Mouse (Mus musculus) lung, postnatal 25 days (tissue): ENCODE measurements around the gene Dhx16.
"Not testable (repeated sequence)": the region's sequence is repeated elsewhere in the genome, so short reads cannot be mapped to it uniquely, and the experiment has no call there.

Experiments
- DNase-seq: peaks from one replicate; pipeline ENCODE4 v3.0.0; 2022; ENCODE audit warnings: low spot score

The Dhx16 gene

GRCm38 (mm10) chr17:35879245-35880057, at the start of gene Dhx16:
Dhx16 (plus strand) TSS chr17:35879819.
- DNase-seq = peak; percentile 96

GRCm38 (mm10) chr17:35832400-35833238, 47.0 kb upstream of the Dhx16 start:
- DNase-seq = no peak

- DNase-seq = no peak
Observed at GRCm38 (mm10) chr17:35833239-35833751, 46.3 kb upstream of the Dhx16 start.

- no peak for DNase-seq
Observed at GRCm38 (mm10) chr17:35833894-35834293, 45.7 kb upstream of the Dhx16 start.

- no peak for DNase-seq
Observed at GRCm38 (mm10) chr17:35834696-35835422, 44.8 kb upstream of the Dhx16 start.

GRCm38 (mm10) chr17:35835424-35836140, 44.0 kb upstream of the Dhx16 start:
- no peak for DNase-seq

GRCm38 (mm10) chr17:35836178-35836965, 43.2 kb upstream of the Dhx16 start:
- DNase-seq = peak; percentile 88

- DNase-seq = peak; percentile 88
Observed at GRCm38 (mm10) chr17:35836991-35837422, 42.6 kb upstream of the Dhx16 start.

- peak; percentile 54 for DNase-seq
Observed at GRCm38 (mm10) chr17:35837487-35837886, 42.1 kb upstream of the Dhx16 start.

GRCm38 (mm10) chr17:35838122-35838544, 41.5 kb upstream of the Dhx16 start, which contains the start of gene Tubb5:
Tubb5 (minus strand) TSS chr17:35838306.
- peak; percentile 97 for DNase-seq

GRCm38 (mm10) chr17:35838570-35838969, 41.0 kb upstream of the Dhx16 start:
- DNase-seq = no peak

- DNase-seq = not testable (repeated sequence)
Observed at GRCm38 (mm10) chr17:35839002-35839401, 40.6 kb upstream of the Dhx16 start.

- no peak for DNase-seq
Observed at GRCm38 (mm10) chr17:35840561-35840960, 39.1 kb upstream of the Dhx16 start.

- peak; percentile 100 for DNase-seq
Observed at GRCm38 (mm10) chr17:35841076-35841950, 38.3 kb upstream of the Dhx16 start, which contains the start of gene Mdc1. Mdc1 (plus strand) TSS chr17:35841515.

- DNase-seq = no peak
Observed at GRCm38 (mm10) chr17:35842006-35842405, 37.6 kb upstream of the Dhx16 start.

GRCm38 (mm10) chr17:35843514-35843913, 36.1 kb upstream of the Dhx16 start:
- no peak for DNase-seq

GRCm38 (mm10) chr17:35848112-35848511, 31.5 kb upstream of the Dhx16 start:
- no peak for DNase-seq

GRCm38 (mm10) chr17:35850974-35851373, 28.6 kb upstream of the Dhx16 start:
- DNase-seq = no peak

- no peak for DNase-seq
Observed at GRCm38 (mm10) chr17:35859371-35859770, 20.2 kb upstream of the Dhx16 start.
